Mouse (Mus musculus) CD4-positive helper T cell, adult 2 months (primary cell): ENCODE measurements around the gene Atf4.

Source experiments
- DNase-seq: peaks from one replicate; pipeline ENCODE4 v3.0.0-alpha.2; 2012; ENCODE audit warnings: low read depth, missing footprints, low spot score

Gene Atf4

DNA sequence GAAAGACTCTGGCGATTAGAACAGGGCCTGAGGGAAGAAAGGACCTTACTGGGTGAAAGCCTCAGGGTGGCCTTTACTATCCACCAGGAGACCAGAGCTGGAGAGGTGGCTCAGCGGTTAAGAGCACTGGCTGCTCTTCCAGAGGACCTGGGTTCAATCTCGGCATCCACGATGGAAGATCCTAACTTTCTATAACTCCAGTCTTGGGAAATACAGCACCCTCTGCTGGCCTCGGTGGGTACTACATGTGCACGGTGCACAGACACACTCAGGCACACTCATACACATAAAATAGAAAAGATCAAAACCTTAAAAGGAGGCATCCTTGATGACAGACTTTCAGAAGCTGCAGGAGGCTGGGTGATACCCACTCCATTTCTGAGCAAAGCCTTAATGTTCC is 25.7 kb downstream of the Atf4 start:
- peak; percentile 43 for DNase-seq

DNA sequence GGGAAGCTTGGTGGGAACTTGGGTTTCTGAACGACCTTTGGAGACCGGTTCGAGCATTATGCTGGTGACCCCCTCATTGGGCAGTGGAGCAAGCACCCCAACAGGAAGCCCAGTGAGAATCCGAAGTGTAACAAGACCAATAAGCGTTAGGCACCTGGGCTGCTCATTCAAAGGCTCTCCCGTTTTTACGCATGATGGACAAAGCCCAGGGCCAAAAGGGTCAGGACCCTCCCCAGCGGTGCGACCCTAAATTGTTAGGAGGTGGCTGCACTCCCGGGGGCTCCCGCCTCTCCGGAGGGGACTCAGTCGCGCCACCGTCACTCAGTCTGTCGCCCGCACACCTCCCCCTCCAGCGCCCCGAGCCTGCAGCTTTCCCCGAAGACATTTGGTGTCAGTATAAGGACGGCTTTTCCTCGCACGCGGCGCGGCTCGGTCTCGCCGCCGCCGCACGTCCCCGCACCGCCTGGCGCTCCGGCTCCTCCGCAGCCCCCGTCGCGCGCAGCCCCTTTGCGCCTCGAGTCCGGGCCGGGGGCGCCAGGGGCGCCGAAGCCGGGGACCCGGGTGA is 31.9 kb downstream of the Atf4 start, which contains the start of gene Cacna1i:
Gene Cacna1i, plus strand, starts transcription at position 388 of the 565 bp plus-strand sequence.
- DNase-seq, result no peak

DNA sequence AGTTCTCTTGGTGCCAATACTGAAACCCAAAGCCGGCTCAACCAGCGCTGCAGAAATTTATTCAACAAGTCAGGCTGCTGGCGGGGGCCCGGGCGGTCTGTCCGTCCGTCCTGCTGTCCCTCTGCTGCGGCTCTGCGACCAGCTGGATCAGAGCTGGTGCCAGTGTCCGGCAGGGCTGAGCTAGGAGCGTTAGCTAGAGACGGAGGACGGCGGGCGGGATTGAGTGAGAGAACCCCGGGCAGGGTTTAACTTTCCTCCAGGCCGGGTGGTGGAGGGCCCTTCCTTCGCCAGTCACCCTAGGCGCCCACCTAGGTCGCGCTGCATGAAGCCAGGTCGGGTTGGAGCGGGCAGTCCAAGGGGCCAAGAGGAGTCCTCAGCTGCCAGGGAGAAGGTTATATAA is 33.1 kb downstream of the Atf4 start:
- DNase-seq, result no peak

DNA sequence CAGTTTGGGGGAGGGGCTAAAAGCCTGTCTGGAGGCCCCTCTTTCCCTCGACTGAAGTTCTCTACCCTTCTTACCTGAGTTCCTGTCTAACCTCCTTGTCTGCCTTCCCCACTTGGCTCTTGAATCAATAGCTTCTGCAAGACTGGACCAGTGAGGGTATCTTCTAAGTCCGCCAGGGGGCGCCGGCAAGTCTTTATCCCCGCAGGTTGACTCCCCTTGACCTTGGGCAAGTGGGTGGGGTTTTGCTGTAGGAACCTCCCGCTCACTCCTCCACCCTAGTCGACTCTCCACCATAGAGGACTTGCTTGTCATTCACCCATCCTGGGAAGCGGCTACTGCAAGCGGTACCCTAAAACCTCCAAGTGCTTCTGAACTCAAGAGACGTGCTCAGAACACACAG is 34.5 kb downstream of the Atf4 start:
- peak; percentile 81 for DNase-seq

DNA sequence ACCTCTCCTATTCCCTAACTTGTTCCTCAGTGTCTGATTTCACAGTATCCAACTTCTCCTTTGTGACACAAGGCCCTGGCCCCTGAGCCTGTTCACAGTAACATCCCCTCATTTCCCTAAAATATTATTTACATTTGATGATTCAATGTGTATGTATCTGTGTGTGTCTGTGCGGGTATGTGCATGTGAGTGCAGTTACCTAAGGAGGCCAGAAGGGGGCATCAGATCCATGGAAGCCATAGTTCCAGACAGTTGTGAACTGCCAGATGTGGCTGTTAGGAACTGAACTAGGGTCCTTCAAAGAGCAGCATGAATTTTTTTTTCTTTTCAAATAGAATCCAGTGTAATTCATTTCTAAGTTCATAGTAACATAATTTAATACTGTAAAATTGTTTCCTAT is 42.2 kb downstream of the Atf4 start:
- DNase-seq, result no peak

DNA sequence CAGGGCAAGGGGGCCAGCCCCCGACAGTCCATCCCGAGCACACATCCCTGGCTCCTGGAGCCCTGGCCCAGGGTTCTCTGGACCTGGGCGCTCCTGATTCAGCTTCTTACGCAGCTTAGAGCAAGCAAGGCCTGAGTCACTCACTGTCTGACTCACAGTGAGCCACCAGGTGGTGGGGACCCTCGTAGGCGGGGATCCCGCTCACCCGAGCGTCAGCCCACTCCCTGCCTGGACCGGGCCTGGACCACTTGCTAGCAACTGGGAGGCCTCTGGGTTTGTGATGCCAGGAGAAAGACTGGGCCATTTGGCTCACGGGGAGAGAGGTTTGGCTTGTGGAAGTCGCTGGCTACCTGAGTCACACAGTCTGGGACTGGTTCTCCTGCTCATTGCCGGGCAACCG is 48.8 kb downstream of the Atf4 start:
- DNase-seq, result no peak

DNA sequence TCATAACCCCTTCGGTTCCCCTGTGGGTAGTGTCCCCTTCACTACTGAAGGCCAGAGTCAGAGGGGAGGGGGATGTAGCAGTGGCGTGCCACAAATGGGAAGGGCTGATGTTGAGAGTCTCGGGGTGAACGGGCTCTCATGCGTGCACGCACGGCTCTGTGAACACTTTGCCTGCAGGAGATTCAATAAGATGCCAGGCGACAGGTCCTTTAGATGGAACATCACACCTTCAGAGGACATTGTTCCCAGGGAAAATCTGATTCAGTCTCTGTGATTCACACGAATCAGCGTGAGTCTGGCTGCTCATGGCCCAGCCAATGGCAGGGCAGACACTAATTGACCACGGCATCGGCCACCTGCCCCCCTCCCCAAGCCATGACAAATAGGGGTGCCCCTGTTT is 49.2 kb downstream of the Atf4 start:
- no peak for DNase-seq

DNA sequence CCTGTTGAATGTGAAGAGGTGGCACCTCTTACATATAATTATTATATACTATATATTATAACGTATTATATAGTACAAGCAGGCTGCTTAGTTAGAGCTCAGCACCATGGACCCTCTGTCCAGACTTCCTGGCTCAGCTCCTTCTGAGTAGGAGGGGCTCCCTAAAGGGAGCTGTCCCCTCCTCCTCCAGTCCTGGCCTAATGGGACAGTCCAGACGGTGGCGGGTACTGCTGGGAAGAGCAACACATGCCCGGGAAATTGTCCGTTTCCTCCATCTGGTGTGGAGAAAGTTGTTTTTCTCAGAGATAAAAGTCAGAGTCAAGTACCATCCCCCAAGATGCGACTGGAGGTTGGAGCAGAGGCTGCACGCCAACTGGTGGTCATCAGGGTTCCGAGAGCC is 51.2 kb downstream of the Atf4 start:
- no peak for DNase-seq
